Mouse (Mus musculus): ENCODE data around the gene Il2. TPM values are rescaled to one million over a fixed set of nuclear protein-coding genes. Genes with fewer than 3 reads are reported as not detected.

The Il2 gene
- 0.03 and 0.05 TPM in 2 replicates for polyA plus RNA-seq (2012; rRNA removed)
- polyA plus RNA-seq (2014; fragmentation: Nextera tagmentation; extraction: Ambion mirVana) = 0.09 and 0.21 TPM in 2 replicates

GRCm38 (mm10) chr3:37125655-37126054 is at the start of gene Il2:
Il2 (minus strand) TSS chr3:37125959.
- DNase-seq (ENCODE audit: low read depth in 3 of 3, low spot score in 3 of 3) (no peak), ATAC-seq (ENCODE audit: insufficient read depth) (no peak)
- WGBS (ENCODE audit: insufficient replicate concordance) = 53% methylated on average over 4 of the region's 4 CpGs
- no peak for TF ChIP-seq CTCF (IDR thresholded peaks at IDR 0.05; ENCODE audit: low read depth)
- no peak for TF ChIP-seq EP300 (IDR thresholded peaks at IDR 0.05; ENCODE audit: low read depth)
- H3K27me3 ChIP-seq (ENCODE audit: control insufficient read depth, insufficient read depth, low read length) = no peaks in the 10 kb centered on the region
- H3K4me3 ChIP-seq (ENCODE audit: insufficient read depth in 1 of 2, low read depth in 2 of 2, low read length in 2 of 2) = no peak within 1 kb of the TSS
- H3K9ac ChIP-seq (replicated peaks) = no peak within 1 kb of the TSS
- H3K36me3 ChIP-seq (replicated peaks; ENCODE audit: control insufficient read depth, insufficient read depth, low read depth) = no peaks in the 10 kb centered on the region
- no peaks in the 10 kb centered on the region for H3K4me1 ChIP-seq (replicated peaks; ENCODE audit: control insufficient read depth in 2 of 2, insufficient read depth in 2 of 2, low read length in 1 of 2)
- H3K9me3 ChIP-seq (ENCODE audit: control insufficient read depth, low read length) = no peaks in the 10 kb centered on the region
- no peak within 1 kb of the TSS for H3K4me2 ChIP-seq (ENCODE audit: low read depth)
- no peak within 1 kb of the TSS for H3K27ac ChIP-seq

DNA sequence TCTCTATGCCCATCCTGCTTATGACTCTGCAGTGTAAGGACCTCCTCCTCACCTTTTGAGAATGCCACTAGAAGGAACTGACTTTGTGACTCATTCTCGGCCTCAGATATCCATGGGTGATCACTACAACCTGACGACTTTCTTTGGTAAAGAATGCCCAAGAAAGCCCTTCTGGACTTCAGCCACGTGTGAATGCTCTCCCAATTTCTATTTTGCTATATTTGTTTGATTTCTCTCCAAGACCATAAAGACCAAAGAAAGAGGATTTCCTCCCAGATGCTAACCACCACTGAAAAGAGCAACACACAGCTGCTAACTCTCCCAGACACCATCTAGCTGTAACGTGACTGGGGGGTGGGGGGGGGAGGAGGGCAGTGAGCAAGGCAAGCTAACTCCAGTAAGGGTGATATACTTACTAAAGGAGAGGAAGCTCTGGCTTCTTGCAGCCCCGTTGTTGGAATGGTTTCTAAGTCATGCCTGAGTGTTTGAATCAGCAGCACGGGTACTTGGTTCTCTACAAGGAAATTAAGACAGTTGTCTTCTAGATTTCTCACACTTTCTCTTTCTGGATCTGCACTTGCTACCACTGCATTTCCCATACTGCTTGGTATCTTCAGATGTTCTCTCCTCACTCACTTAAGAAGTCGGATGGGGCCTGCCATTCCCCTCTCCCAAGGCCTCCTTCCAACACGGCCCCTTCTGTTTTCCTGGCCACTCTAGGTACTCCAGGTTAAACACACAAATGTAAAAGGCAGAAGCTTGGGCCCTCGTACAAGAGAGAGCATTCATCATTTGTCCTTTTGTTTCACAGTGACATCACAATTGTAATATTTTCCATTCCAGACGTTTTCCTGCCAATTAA is 49.2 kb upstream of the Il2 start:
- ATAC-seq (ENCODE audit: insufficient read depth) (no peak), DNase-seq (ENCODE audit: low read depth in 3 of 3, low spot score in 3 of 3) (no peak)
- Histone ChIP-seq H3K4me2 (ENCODE audit: low read depth) (no peak overlapping the region), H3K27ac (no peak overlapping the region), H3K9ac (replicated peaks) (no peak overlapping the region), H3K9me3 (ENCODE audit: control insufficient read depth, low read length) (no peaks in the 10 kb centered on the region), H3K4me1 (replicated peaks; ENCODE audit: control insufficient read depth in 2 of 2, insufficient read depth in 2 of 2, low read length in 1 of 2) (no peaks in the 10 kb centered on the region), H3K27me3 (ENCODE audit: control insufficient read depth, insufficient read depth, low read length) (no peaks in the 10 kb centered on the region), H3K4me3 (ENCODE audit: insufficient read depth in 1 of 2, low read depth in 2 of 2, low read length in 2 of 2) (no peak overlapping the region), H3K36me3 (replicated peaks; ENCODE audit: control insufficient read depth, insufficient read depth, low read depth) (no peaks in the 10 kb centered on the region)
- WGBS (ENCODE audit: insufficient replicate concordance) = 45% methylated on average over 10 of the region's 10 CpGs
- no peak for TF ChIP-seq CTCF (IDR thresholded peaks at IDR 0.05; ENCODE audit: low read depth)
- no peak for TF ChIP-seq EP300 (IDR thresholded peaks at IDR 0.05; ENCODE audit: low read depth)

DNA sequence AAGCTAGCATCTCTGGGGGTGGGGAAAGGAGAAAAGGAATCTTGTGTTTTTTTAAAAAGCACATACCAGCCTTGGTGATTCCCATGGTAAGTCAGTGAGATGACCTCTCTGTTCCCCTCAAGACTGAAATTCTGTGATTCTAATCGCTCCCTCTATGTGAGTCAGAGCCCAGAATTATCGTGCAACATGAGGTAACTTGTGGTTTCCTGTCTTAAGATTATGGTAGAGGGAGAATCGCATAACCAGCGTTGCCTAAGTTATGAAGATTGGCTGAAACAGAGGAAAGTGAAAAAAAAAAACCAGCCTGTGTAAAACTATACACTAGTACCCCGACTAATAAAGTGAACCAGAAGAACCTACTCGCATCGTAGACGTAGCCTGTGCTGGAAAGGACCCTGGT is 47.5 kb upstream of the Il2 start:
- H3K9ac ChIP-seq (replicated peaks) = no peak overlapping the region
- H3K4me3 ChIP-seq (ENCODE audit: insufficient read depth in 1 of 2, low read depth in 2 of 2, low read length in 2 of 2) = no peak overlapping the region
- no peaks in the 10 kb centered on the region for H3K36me3 ChIP-seq (replicated peaks; ENCODE audit: control insufficient read depth, insufficient read depth, low read depth)
- H3K27ac ChIP-seq = no peak overlapping the region
- ATAC-seq (ENCODE audit: insufficient read depth) (no peak), DNase-seq (ENCODE audit: low read depth in 3 of 3, low spot score in 3 of 3) (no peak)
- H3K9me3 ChIP-seq (ENCODE audit: control insufficient read depth, low read length) = no peaks in the 10 kb centered on the region
- WGBS (ENCODE audit: insufficient replicate concordance) = 26% methylated on average over 8 of the region's 8 CpGs
- no peaks in the 10 kb centered on the region for H3K4me1 ChIP-seq (replicated peaks; ENCODE audit: control insufficient read depth in 2 of 2, insufficient read depth in 2 of 2, low read length in 1 of 2)
- TF ChIP-seq EP300 (IDR thresholded peaks at IDR 0.05; ENCODE audit: low read depth) (no peak), CTCF (IDR thresholded peaks at IDR 0.05; ENCODE audit: low read depth) (no peak)
- no peak overlapping the region for H3K4me2 ChIP-seq (ENCODE audit: low read depth)
- no peaks in the 10 kb centered on the region for H3K27me3 ChIP-seq (ENCODE audit: control insufficient read depth, insufficient read depth, low read length)

DNA sequence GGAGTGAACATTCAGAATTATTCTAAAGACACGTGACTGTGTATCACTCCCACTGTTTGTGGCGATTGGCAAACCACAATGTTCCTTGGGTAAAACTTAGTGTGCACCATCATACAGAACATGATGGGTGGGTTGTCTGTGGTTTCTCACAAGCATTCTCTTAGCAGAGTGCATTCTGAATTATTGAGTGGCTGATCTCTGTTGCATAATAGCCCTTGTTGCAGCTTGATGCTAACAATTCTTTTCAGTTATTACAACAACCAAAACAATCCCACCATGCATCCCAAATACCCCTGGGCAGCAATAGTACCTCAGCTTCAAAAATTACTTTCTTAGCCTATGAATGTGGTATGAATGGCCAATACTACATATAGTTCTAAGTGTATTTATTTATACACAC is 43.5 kb upstream of the Il2 start:
- Histone ChIP-seq H3K4me3 (ENCODE audit: insufficient read depth in 1 of 2, low read depth in 2 of 2, low read length in 2 of 2) (no peak overlapping the region), H3K36me3 (replicated peaks; ENCODE audit: control insufficient read depth, insufficient read depth, low read depth) (no peaks in the 10 kb centered on the region), H3K27me3 (ENCODE audit: control insufficient read depth, insufficient read depth, low read length) (no peaks in the 10 kb centered on the region), H3K9ac (replicated peaks) (no peak overlapping the region), H3K9me3 (ENCODE audit: control insufficient read depth, low read length) (no peaks in the 10 kb centered on the region), H3K27ac (no peak overlapping the region), H3K4me2 (ENCODE audit: low read depth) (no peak overlapping the region), H3K4me1 (replicated peaks; ENCODE audit: control insufficient read depth in 2 of 2, insufficient read depth in 2 of 2, low read length in 1 of 2) (no peaks in the 10 kb centered on the region)
- TF ChIP-seq CTCF (IDR thresholded peaks at IDR 0.05; ENCODE audit: low read depth) (no peak), EP300 (IDR thresholded peaks at IDR 0.05; ENCODE audit: low read depth) (no peak)
- 44% methylated on average over 2 of the region's 2 CpGs for WGBS (ENCODE audit: insufficient replicate concordance)
- DNase-seq (ENCODE audit: low read depth in 3 of 3, low spot score in 3 of 3) (no peak), ATAC-seq (ENCODE audit: insufficient read depth) (no peak)

DNA sequence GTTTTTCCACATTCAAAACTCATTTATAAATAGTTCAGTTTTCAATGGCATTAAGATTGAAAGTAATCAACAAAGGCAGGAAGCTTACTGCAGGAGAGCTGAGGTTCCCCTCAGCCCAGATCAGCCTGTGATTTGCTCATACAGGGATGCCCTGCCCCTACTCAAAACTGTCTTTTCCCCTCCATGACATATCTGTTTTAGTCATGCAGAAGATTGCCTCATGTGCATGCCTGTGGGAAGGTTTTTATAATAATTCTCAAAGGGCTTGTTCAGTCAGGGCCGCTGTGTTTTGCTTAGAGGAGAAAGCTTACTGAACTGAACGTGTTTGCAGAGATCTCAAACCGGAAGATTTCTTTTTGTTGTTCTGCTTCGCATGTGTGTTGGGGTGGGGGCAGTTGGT is 35.3 kb upstream of the Il2 start:
- no peak overlapping the region for H3K4me3 ChIP-seq (ENCODE audit: insufficient read depth in 1 of 2, low read depth in 2 of 2, low read length in 2 of 2)
- H3K9me3 ChIP-seq (ENCODE audit: control insufficient read depth, low read length) = no peaks in the 10 kb centered on the region
- TF ChIP-seq CTCF (IDR thresholded peaks at IDR 0.05; ENCODE audit: low read depth) = no peak
- no peak for TF ChIP-seq EP300 (IDR thresholded peaks at IDR 0.05; ENCODE audit: low read depth)
- H3K4me1 ChIP-seq (replicated peaks; ENCODE audit: control insufficient read depth in 2 of 2, insufficient read depth in 2 of 2, low read length in 1 of 2) = peaks cover 2 to 12% of the 10 kb centered on the region in 2 experiments; a peak in 3 of 4 replicates
- H3K36me3 ChIP-seq (replicated peaks; ENCODE audit: control insufficient read depth, insufficient read depth, low read depth) = no peaks in the 10 kb centered on the region
- H3K4me2 ChIP-seq (ENCODE audit: low read depth) = no peak overlapping the region
- no peak overlapping the region for H3K9ac ChIP-seq (replicated peaks)
- WGBS (ENCODE audit: insufficient replicate concordance) = 78% methylated on average over 4 of the region's 4 CpGs
- no peaks in the 10 kb centered on the region for H3K27me3 ChIP-seq (ENCODE audit: control insufficient read depth, insufficient read depth, low read length)
- ATAC-seq (ENCODE audit: insufficient read depth) (no peak), DNase-seq (ENCODE audit: low read depth in 3 of 3, low spot score in 3 of 3) (no peak)
- no peak overlapping the region for H3K27ac ChIP-seq
